8 mouse cellular contexts compared by ENCODE assay signal in genomic region chr15:7813531-7814370, GRCm38 (mm10). TPM values are rescaled to one million over a fixed set of nuclear protein-coding genes. Genes with fewer than 3 reads are reported as not detected.
DNase-seq lines count a peak whose midpoint lies in the region; ATAC-seq lines count a peak whose summit lies in the region.

No protein-coding gene starts in this region.

- no peaks in the 10 kb centered on the region for H3K9me3 ChIP-seq in kidney, embryonic 15.5 days (replicated peaks)
- no peaks in the 10 kb centered on the region for H3K9me3 ChIP-seq in liver, embryonic 16.5 days (replicated peaks; ENCODE audit: control insufficient read depth, low read length)

- peak overlapping the region; percentile 88 for H3K4me2 ChIP-seq in kidney, embryonic 15.5 days
- H3K4me2 ChIP-seq in liver, embryonic 16.5 days (ENCODE audit: low read depth, low read length), result peak overlapping the region; percentile 15; the same call in 1 of the 2 replicates

- DNase-seq in kidney, postnatal 14 days, result no peak
- peak; percentile 30 for DNase-seq in embryo, embryonic 10 days (ENCODE audit: low spot score)
- peak; percentile 10 to 17 for DNase-seq in heart, postnatal 10 days
- DNase-seq in right cerebral cortex, postnatal 25 days, result peak; percentile 38
- DNase-seq in urinary bladder, postnatal 25 days (ENCODE audit: low spot score), result no peak

- peak overlapping the region; percentile 91 for H3K27ac ChIP-seq in kidney, embryonic 15.5 days
- no peak overlapping the region for H3K27ac ChIP-seq in liver, embryonic 16.5 days (ENCODE audit: low read length)

- intact Hi-C loops in heart, postnatal 10 days (cut with DNase I), result loop anchor here (5.0 kb wide), 2 partner anchors 241 to 336 kb away; no protein-coding TSS in a partner anchor

- 0 out of 2 replicates have a peak, but pooled peaks cover 5% of the 10 kb centered on the region for H3K36me3 ChIP-seq in kidney, embryonic 15.5 days
- H3K36me3 ChIP-seq in liver, embryonic 16.5 days (ENCODE audit: control insufficient read depth, insufficient read depth), result no peaks in the 10 kb centered on the region

- no peak for ATAC-seq in kidney, embryonic 15.5 days (replicated peaks; ENCODE audit: low FRiP score)
- ATAC-seq in liver, embryonic 16.5 days (ENCODE audit: low read depth), result no peak
- ATAC-seq in inflammation-experienced regulatory T-cells, adult 6 months, result no peak

- H3K27me3 ChIP-seq in kidney, embryonic 15.5 days, result peaks cover 83% of the 10 kb centered on the region
- H3K27me3 ChIP-seq in liver, embryonic 16.5 days (ENCODE audit: control insufficient read depth, insufficient read depth, low read depth, low read length), result peaks cover 81% of the 10 kb centered on the region

- H3K4me1 ChIP-seq in kidney, embryonic 15.5 days, result peaks cover 66% of the 10 kb centered on the region
- no peaks in the 10 kb centered on the region; the same call in 1 of the 2 replicates for H3K4me1 ChIP-seq in liver, embryonic 16.5 days (ENCODE audit: control insufficient read depth, low read depth, low read length)

- peak overlapping the region; percentile 77 for H3K4me3 ChIP-seq in kidney, embryonic 15.5 days (replicated peaks)
- H3K4me3 ChIP-seq in liver, embryonic 16.5 days (ENCODE audit: low read depth, low read length), result peak overlapping the region; percentile 20; the same call in 1 of the 2 replicates

- WGBS in kidney, embryonic 15.5 days, result under 1% methylated on average over 44 of the region's 45 CpGs
- 1% methylated on average over 43 of the region's 45 CpGs for WGBS in liver, embryonic 16.5 days (ENCODE audit: insufficient replicate concordance)

- peak overlapping the region; percentile 67 for H3K9ac ChIP-seq in kidney, embryonic 15.5 days
- H3K9ac ChIP-seq in liver, embryonic 16.5 days (ENCODE audit: low read depth, low read length), result no peak overlapping the region

RNA-seq across cellular contexts. Expression of gene Gdnf, which starts 3.1 kb away (rescaled TPM):
- 7.8 and 9.1 TPM in 2 replicates for polyA plus RNA-seq in kidney, embryonic 15.5 days (2015; fragmentation: Nextera tagmentation; extraction: Ambion mirVana)
- total RNA-seq in heart, postnatal 10 days (2021), result 1 to 10 TPM in 1 of 2 experiments, under 1 TPM in 1; 0.81 to 1.1 TPM
- not detected in 2 replicates for polyA plus RNA-seq in liver, embryonic 16.5 days (2015; fragmentation: Nextera tagmentation; extraction: Ambion mirVana)
- not detected for polyA plus RNA-seq in inflammation-experienced regulatory T-cells, adult 6 months (2017; shearing (Covaris generic))

Comparison
In these comparisons a context has a peak if more than half of its experiments do, and no peak if none do; other contexts are left out.
1. DNase-seq: peak in embryo, embryonic 10 days (single experiment), heart, postnatal 10 days (2 of 2) and right cerebral cortex, postnatal 25 days (single experiment); none in kidney, postnatal 14 days (single experiment) and urinary bladder, postnatal 25 days (single experiment).